Mouse (Mus musculus): Measurements from ENCODE around the gene Avpr1b. TPM values are rescaled to one million over a fixed set of nuclear protein-coding genes. Genes with fewer than 3 reads are reported as not detected.
A peak's percentile ranks its signal among the peaks of the same experiment; 100 is the strongest.

The Avpr1b gene
- total and polyA plus RNA-seq, 3 experiments: 0.08 TPM; not detected in 2

- TF ChIP-seq PAX5 (IDR thresholded peaks at IDR 0.05; ENCODE audit: low read length): no peak
- no peak for TF ChIP-seq RCOR1 (conservative IDR thresholded peaks at IDR 0.05; ENCODE audit: low read depth, low read length)
- TF ChIP-seq CHD1 (IDR thresholded peaks at IDR 0.05; ENCODE audit: low read depth, low read length): no peak
- no peak for TF ChIP-seq JUND (conservative IDR thresholded peaks at IDR 0.05; ENCODE audit: low read depth, low read length)
- no peak for TF ChIP-seq POLR2AphosphoS2 (IDR thresholded peaks at IDR 0.05; ENCODE audit: low read depth, low read length)
- TF ChIP-seq USF2 (conservative IDR thresholded peaks at IDR 0.05; ENCODE audit: low read depth, low read length): no peak
- no peak for TF ChIP-seq CHD2 (IDR thresholded peaks at IDR 0.05; ENCODE audit: low read length)
- no peak for TF ChIP-seq MYC (IDR thresholded peaks at IDR 0.05; ENCODE audit: low read depth, low read length)
- TF ChIP-seq ZNF384 (IDR thresholded peaks at IDR 0.05; ENCODE audit: low read depth, low read length): no peak
- no peaks in the 10 kb centered on the region for H3K27me3 ChIP-seq (replicated peaks)
- in situ Hi-C loops (cut with MboI; ENCODE audit: low pct_ligation_motif_present, low pct_unique_long_range_greater_than_20kb, low sequenced_read_pairs) (no loop called here), dilution Hi-C loops (cut with MboI; ENCODE audit: extremely low pct_ligation_motif_present, extremely low pct_unique_long_range_greater_than_20kb, low sequenced_read_pairs) (no loop called here)
- H3K4me1 ChIP-seq (ENCODE audit: control insufficient read depth in 1 of 2, insufficient read depth in 2 of 2): peaks cover 10 to 11% of the 10 kb centered on the region in 2 experiments
- no peak overlapping the region for H3K4me2 ChIP-seq (ENCODE audit: insufficient read depth, low read depth, poor library complexity, severe bottlenecking)
- no peaks in the 10 kb centered on the region for H3K79me2 ChIP-seq (replicated peaks; ENCODE audit: control insufficient read depth, extremely low read depth, insufficient read depth, poor library complexity, severe bottlenecking)
- no peaks in the 10 kb centered on the region for H3K36me3 ChIP-seq (replicated peaks in 1 of 2; ENCODE audit: control insufficient read depth in 1 of 2, insufficient read depth in 1 of 2, low read length in 1 of 2)
- H3K9me3 ChIP-seq (replicated peaks; ENCODE audit: low read length): no peaks in the 10 kb centered on the region
- H3K27ac ChIP-seq (ENCODE audit: insufficient read depth, low read depth): no peak overlapping the region
- peak; percentile 73 for DNase-seq (ENCODE audit: extremely low read depth)
- no peak overlapping the region for H3K9ac ChIP-seq (ENCODE audit: insufficient read depth, low read depth)
- H3K4me3 ChIP-seq (replicated peaks in 1 of 3; ENCODE audit: low read depth in 2 of 3, low read length in 2 of 3, poor library complexity in 1 of 3): no peak overlapping the region
Observed at GRCm38 (mm10) chr1:131573721-131574120, 25.3 kb upstream of the Avpr1b start.

- H3K27ac ChIP-seq (ENCODE audit: insufficient read depth, low read depth): no peak overlapping the region
- no peak overlapping the region for H3K9ac ChIP-seq (ENCODE audit: insufficient read depth, low read depth)
- H3K36me3 ChIP-seq (replicated peaks in 1 of 2; ENCODE audit: control insufficient read depth in 1 of 2, insufficient read depth in 1 of 2, low read length in 1 of 2): no peaks in the 10 kb centered on the region
- no peak overlapping the region for H3K4me3 ChIP-seq (replicated peaks in 1 of 3; ENCODE audit: low read depth in 2 of 3, low read length in 2 of 3, poor library complexity in 1 of 3)
- H3K4me1 ChIP-seq (ENCODE audit: control insufficient read depth in 1 of 2, insufficient read depth in 2 of 2): peaks cover 8 to 44% of the 10 kb centered on the region in 2 experiments
- DNase-seq (ENCODE audit: extremely low read depth): no peak
- H3K9me3 ChIP-seq (replicated peaks; ENCODE audit: low read length): no peaks in the 10 kb centered on the region
- H3K79me2 ChIP-seq (replicated peaks; ENCODE audit: control insufficient read depth, extremely low read depth, insufficient read depth, poor library complexity, severe bottlenecking): no peaks in the 10 kb centered on the region
- dilution Hi-C loops (cut with MboI; ENCODE audit: extremely low pct_ligation_motif_present, extremely low pct_unique_long_range_greater_than_20kb, low sequenced_read_pairs): no loop called here
- H3K27me3 ChIP-seq (replicated peaks): no peaks in the 10 kb centered on the region
- in situ Hi-C loops (cut with MboI; ENCODE audit: low pct_ligation_motif_present, low pct_unique_long_range_greater_than_20kb, low sequenced_read_pairs): no loop called here
- TF ChIP-seq USF2 (conservative IDR thresholded peaks at IDR 0.05; ENCODE audit: low read depth, low read length) (no peak), SIN3A (IDR thresholded peaks at IDR 0.05; ENCODE audit: low read length) (no peak), MAX (IDR thresholded peaks at IDR 0.05; ENCODE audit: low read length) (no peak), IRF4 (IDR thresholded peaks at IDR 0.05; ENCODE audit: low read depth, low read length) (no peak), CHD2 (IDR thresholded peaks at IDR 0.05; ENCODE audit: low read length) (no peak)
- no peak overlapping the region for H3K4me2 ChIP-seq (ENCODE audit: insufficient read depth, low read depth, poor library complexity, severe bottlenecking)
Observed at GRCm38 (mm10) chr1:131578943-131579680, 19.9 kb upstream of the Avpr1b start.

GRCm38 (mm10) chr1:131580389-131580788 is 18.6 kb upstream of the Avpr1b start:
- Histone ChIP-seq H3K4me1 (ENCODE audit: control insufficient read depth in 1 of 2, insufficient read depth in 2 of 2) (peaks cover 8 to 44% of the 10 kb centered on the region in 2 experiments), H3K9me3 (replicated peaks; ENCODE audit: low read length) (no peaks in the 10 kb centered on the region), H3K4me2 (ENCODE audit: insufficient read depth, low read depth, poor library complexity, severe bottlenecking) (no peak overlapping the region), H3K4me3 (replicated peaks in 1 of 3; ENCODE audit: low read depth in 2 of 3, low read length in 2 of 3, poor library complexity in 1 of 3) (no peak overlapping the region), H3K79me2 (replicated peaks; ENCODE audit: control insufficient read depth, extremely low read depth, insufficient read depth, poor library complexity, severe bottlenecking) (no peaks in the 10 kb centered on the region), H3K27ac (ENCODE audit: insufficient read depth, low read depth) (no peak overlapping the region), H3K36me3 (replicated peaks in 1 of 2; ENCODE audit: control insufficient read depth in 1 of 2, insufficient read depth in 1 of 2, low read length in 1 of 2) (no peaks in the 10 kb centered on the region), H3K27me3 (replicated peaks) (no peaks in the 10 kb centered on the region), H3K9ac (ENCODE audit: insufficient read depth, low read depth) (no peak overlapping the region)
- in situ Hi-C loops (cut with MboI; ENCODE audit: low pct_ligation_motif_present, low pct_unique_long_range_greater_than_20kb, low sequenced_read_pairs) (no loop called here), dilution Hi-C loops (cut with MboI; ENCODE audit: extremely low pct_ligation_motif_present, extremely low pct_unique_long_range_greater_than_20kb, low sequenced_read_pairs) (no loop called here)
- DNase-seq (ENCODE audit: extremely low read depth): no peak
- TF ChIP-seq CHD1 (IDR thresholded peaks at IDR 0.05; ENCODE audit: low read depth, low read length): no peak
- TF ChIP-seq POLR2A (IDR thresholded peaks at IDR 0.05; ENCODE audit: low read depth, low read length): no peak
- no peak for TF ChIP-seq TCF12 (IDR thresholded peaks at IDR 0.05; ENCODE audit: low read depth, low read length)
- TF ChIP-seq KAT2A (IDR thresholded peaks at IDR 0.05; ENCODE audit: insufficient replicate concordance, low read length): no peak
- TF ChIP-seq MAX (IDR thresholded peaks at IDR 0.05; ENCODE audit: low read length): no peak
- TF ChIP-seq RAD21 (IDR thresholded peaks at IDR 0.05; ENCODE audit: low read depth, low read length): no peak
- TF ChIP-seq IRF4 (IDR thresholded peaks at IDR 0.05; ENCODE audit: low read depth, low read length): no peak
- TF ChIP-seq PAX5 (IDR thresholded peaks at IDR 0.05; ENCODE audit: low read length): no peak
- no peak for TF ChIP-seq RCOR1 (conservative IDR thresholded peaks at IDR 0.05; ENCODE audit: low read depth, low read length)
- TF ChIP-seq ETS1 (conservative IDR thresholded peaks at IDR 0.05; ENCODE audit: low read depth, low read length): no peak
- no peak for TF ChIP-seq ZMIZ1 (IDR thresholded peaks at IDR 0.05; ENCODE audit: low read depth, low read length)
- TF ChIP-seq SMC3 (IDR thresholded peaks at IDR 0.05; ENCODE audit: low read depth, low read length): no peak
- TF ChIP-seq ELF1 (IDR thresholded peaks at IDR 0.05; ENCODE audit: low read depth, low read length): no peak
- no peak for TF ChIP-seq SIN3A (IDR thresholded peaks at IDR 0.05; ENCODE audit: low read length)
- no peak for TF ChIP-seq ZNF384 (IDR thresholded peaks at IDR 0.05; ENCODE audit: low read depth, low read length)
- TF ChIP-seq MYC (IDR thresholded peaks at IDR 0.05; ENCODE audit: low read depth, low read length): no peak

Data from CH12.LX (cell line).